Mouse (Mus musculus) CH12.LX (cell line): ENCODE results near the gene Runx3. TPM values are rescaled to one million over a fixed set of nuclear protein-coding genes. Genes with fewer than 3 reads are reported as not detected.

Source experiments
- DNase-seq: peaks from one replicate; pipeline ENCODE4 v3.0.0-alpha.2; 2013; ENCODE audit errors: extremely low read depth
- H3K27ac ChIP-seq: 2 replicates; pipeline ENCODE4 v1.5.1; 2012; ENCODE audit warnings: low read depth, mild to moderate bottlenecking, control low read depth, moderate library complexity; ENCODE audit not compliant: insufficient read depth
- H3K27me3 ChIP-seq: replicated peaks from 2 replicates; pipeline ENCODE3; 2012; ENCODE audit warnings: inconsistent platforms
- H3K36me3 ChIP-seq, 2 experiments: replicated peaks in 1 of 2; 2 replicates each; pipeline versions ENCODE3 to v1.6.1; 2012; ENCODE audit warnings: inconsistent platforms in 1 of 2, low read length in 1 of 2, mild to moderate bottlenecking in 1 of 2, mixed read lengths in 1 of 2, moderate library complexity in 1 of 2; ENCODE audit not compliant: control insufficient read depth in 1 of 2, insufficient read depth in 1 of 2
- H3K4me1 ChIP-seq, 2 experiments: 2 replicates each; pipeline ENCODE4 v1.6.1; 2012; ENCODE audit warnings: inconsistent platforms in 1 of 2, moderate library complexity in 1 of 2; ENCODE audit not compliant: insufficient read depth in 2 of 2, control insufficient read depth in 1 of 2
- H3K4me2 ChIP-seq: 2 replicates; pipeline ENCODE4 v1.6.1; 2012; ENCODE audit warnings: low read depth, mild to moderate bottlenecking, control low read depth; ENCODE audit not compliant: poor library complexity, insufficient read depth, severe bottlenecking
- H3K4me3 ChIP-seq, 3 experiments: fragments of 150-350 bp in 1 of 3; sonication (generic) in 1 of 3; replicated peaks in 1 of 3; 2 replicates each; pipeline versions ENCODE3 to v1.5.1; 2011 to 2012; ENCODE audit warnings: low read depth in 2 of 3, low read length in 2 of 3, mild to moderate bottlenecking in 2 of 3, moderate library complexity in 2 of 3, control low read depth in 1 of 3, improper control_type of control experiment in 1 of 3, inconsistent platforms in 1 of 3, mixed read lengths in 1 of 3; ENCODE audit not compliant: poor library complexity in 1 of 3
- H3K79me2 ChIP-seq: replicated peaks from 2 replicates; pipeline ENCODE4 v1.6.1; 2012; ENCODE audit warnings: mild to moderate bottlenecking, moderate library complexity; ENCODE audit not compliant: control insufficient read depth, poor library complexity, insufficient read depth, severe bottlenecking; ENCODE audit errors: extremely low read depth
- H3K9ac ChIP-seq: 2 replicates; pipeline ENCODE4 v1.6.1; 2012; ENCODE audit warnings: low read depth, mild to moderate bottlenecking, control low read depth, moderate library complexity; ENCODE audit not compliant: insufficient read depth
- H3K9me3 ChIP-seq: replicated peaks from 2 replicates; pipeline ENCODE3; 2012; ENCODE audit warnings: low read length, inconsistent platforms, mixed read lengths
- BHLHE40 ChIP-seq: IDR thresholded peaks from 2 replicates; pipeline ENCODE4 v1.6.1; 2011; ENCODE audit warnings: mild to moderate bottlenecking, low read depth, low read length, improper control_type of control experiment
- CHD1 ChIP-seq: IDR thresholded peaks from 2 replicates; pipeline ENCODE4 v1.6.1; 2012; ENCODE audit warnings: low read depth, low read length, improper control_type of control experiment, inconsistent platforms
- CHD2 ChIP-seq: IDR thresholded peaks from 2 replicates; pipeline ENCODE4 v1.6.1; 2011; ENCODE audit warnings: low read length, improper control_type of control experiment
- CTCF ChIP-seq, 2 experiments: IDR thresholded peaks in 1 of 2; conservative IDR thresholded peaks in 1 of 2; 2 replicates each; pipeline ENCODE4 v1.5.1; 2011 to 2012; ENCODE audit warnings: low read depth in 2 of 2, low read length in 2 of 2, improper control_type of control experiment in 1 of 2, inconsistent platforms in 1 of 2, mild to moderate bottlenecking in 1 of 2, moderate library complexity in 1 of 2
- E2F4 ChIP-seq: IDR thresholded peaks from 2 replicates; pipeline ENCODE4 v1.6.1; 2011; ENCODE audit warnings: low read depth, low read length, improper control_type of control experiment; ENCODE audit not compliant: insufficient replicate concordance
- ELF1 ChIP-seq: IDR thresholded peaks from 2 replicates; pipeline ENCODE4 v1.6.1; 2014; ENCODE audit warnings: low read depth, mild to moderate bottlenecking, inconsistent platforms, low read length, improper control_type of control experiment
- EP300 ChIP-seq: IDR thresholded peaks from 2 replicates; pipeline ENCODE4 v1.6.1; 2011; ENCODE audit warnings: low read length, improper control_type of control experiment
- ETS1 ChIP-seq: conservative IDR thresholded peaks from 2 replicates; pipeline ENCODE4 v1.6.1; 2012; ENCODE audit warnings: low read depth, mild to moderate bottlenecking, inconsistent platforms, low read length, improper control_type of control experiment, moderate library complexity
- IRF4 ChIP-seq: IDR thresholded peaks from 2 replicates; pipeline ENCODE4 v1.6.1; 2014; ENCODE audit warnings: low read depth, mild to moderate bottlenecking, inconsistent platforms, low read length, improper control_type of control experiment
- JUN ChIP-seq: IDR thresholded peaks from 2 replicates; pipeline ENCODE4 v1.6.1; 2011; ENCODE audit warnings: low read depth, mild to moderate bottlenecking, low read length, improper control_type of control experiment, moderate library complexity; ENCODE audit not compliant: insufficient read depth
- KAT2A ChIP-seq: IDR thresholded peaks from 2 replicates; pipeline ENCODE4 v1.6.1; 2012; ENCODE audit warnings: low read length, improper control_type of control experiment, inconsistent platforms; ENCODE audit not compliant: insufficient replicate concordance
- MAFK ChIP-seq: IDR thresholded peaks from 2 replicates; pipeline ENCODE4 v1.6.1; 2011; ENCODE audit warnings: low read length, improper control_type of control experiment; ENCODE audit not compliant: insufficient replicate concordance
- MAX ChIP-seq: IDR thresholded peaks from 2 replicates; pipeline ENCODE4 v1.6.1; 2011; ENCODE audit warnings: low read length, improper control_type of control experiment
- MAZ ChIP-seq: IDR thresholded peaks from 2 replicates; pipeline ENCODE4 v1.6.1; 2012; ENCODE audit warnings: low read depth, mild to moderate bottlenecking, inconsistent platforms, low read length, improper control_type of control experiment, moderate library complexity
- MEF2A ChIP-seq: IDR thresholded peaks from 2 replicates; pipeline ENCODE4 v1.6.1; 2014; ENCODE audit warnings: low read depth, mild to moderate bottlenecking, inconsistent platforms, low read length, improper control_type of control experiment, borderline replicate concordance
- MYC ChIP-seq: IDR thresholded peaks from 2 replicates; pipeline ENCODE4 v1.6.1; 2011; ENCODE audit warnings: low read depth, mild to moderate bottlenecking, improper control_type of control experiment, low read length
- NELFE ChIP-seq: IDR thresholded peaks from 2 replicates; pipeline ENCODE4 v1.6.1; 2011; ENCODE audit warnings: low read depth, low read length, improper control_type of control experiment
- NRF1 ChIP-seq: IDR thresholded peaks from 2 replicates; pipeline ENCODE4 v1.6.1; 2014; ENCODE audit warnings: low read depth, mild to moderate bottlenecking, inconsistent platforms, low read length, improper control_type of control experiment, moderate library complexity
- PAX5 ChIP-seq: IDR thresholded peaks from 2 replicates; pipeline ENCODE4 v1.6.1; 2012; ENCODE audit warnings: low read length, inconsistent platforms, mixed read lengths
- POLR2A ChIP-seq: IDR thresholded peaks from 2 replicates; pipeline ENCODE4 v1.6.1; 2011; ENCODE audit warnings: low read depth, mild to moderate bottlenecking, improper control_type of control experiment, low read length
- POLR2AphosphoS2 ChIP-seq: IDR thresholded peaks from 2 replicates; pipeline ENCODE4 v1.6.1; 2011; ENCODE audit warnings: low read depth, low read length, improper control_type of control experiment
- RAD21 ChIP-seq: IDR thresholded peaks from 2 replicates; pipeline ENCODE4 v1.6.1; 2011; ENCODE audit warnings: low read depth, mild to moderate bottlenecking, low read length, improper control_type of control experiment, moderate library complexity
- SIN3A ChIP-seq: IDR thresholded peaks from 2 replicates; pipeline ENCODE4 v1.6.1; 2012; ENCODE audit warnings: low read length, improper control_type of control experiment, inconsistent platforms
- TBP ChIP-seq: conservative IDR thresholded peaks from 2 replicates; pipeline ENCODE4 v1.6.1; 2011; ENCODE audit warnings: low read depth, low read length, improper control_type of control experiment
- TCF12 ChIP-seq: IDR thresholded peaks from 2 replicates; pipeline ENCODE4 v1.6.1; 2014; ENCODE audit warnings: low read depth, mild to moderate bottlenecking, inconsistent platforms, low read length, improper control_type of control experiment
- UBTF ChIP-seq: IDR thresholded peaks from 2 replicates; pipeline ENCODE4 v1.6.1; 2012; ENCODE audit warnings: low read depth, mild to moderate bottlenecking, inconsistent platforms, low read length, improper control_type of control experiment, moderate library complexity
- USF1 ChIP-seq: IDR thresholded peaks from 2 replicates; pipeline ENCODE4 v1.6.1; 2014; ENCODE audit warnings: low read depth, mild to moderate bottlenecking, inconsistent platforms, low read length, improper control_type of control experiment
- USF2 ChIP-seq: conservative IDR thresholded peaks from 2 replicates; pipeline ENCODE4 v1.6.1; 2011; ENCODE audit warnings: low read depth, low read length, improper control_type of control experiment
- ZMIZ1 ChIP-seq: IDR thresholded peaks from 2 replicates; pipeline ENCODE4 v1.6.1; 2012; ENCODE audit warnings: low read depth, mild to moderate bottlenecking, inconsistent platforms, low read length, improper control_type of control experiment
- ZNF384 ChIP-seq: IDR thresholded peaks from 2 replicates; pipeline ENCODE4 v1.6.1; 2012; ENCODE audit warnings: low read depth, low read length, improper control_type of control experiment, inconsistent platforms
- dilution Hi-C: fragments of 300-500 bp; cut with MboI; formaldehyde crosslinking; loops from 2 replicates; pipeline ENCODE4 v1.14.3; 2020; ENCODE audit warnings: low sequenced_read_pairs; ENCODE audit not compliant: extremely low pct_unique_long_range_greater_than_20kb, extremely low pct_ligation_motif_present
- in situ Hi-C: fragments of 300-500 bp; cut with MboI; formaldehyde crosslinking; loops from 3 replicates; pipeline ENCODE4 v1.14.3; 2019; ENCODE audit warnings: low sequenced_read_pairs, low pct_ligation_motif_present, low pct_unique_long_range_greater_than_20kb, mixed read lengths
- polyA plus RNA-seq: library from polyadenylated mRNA; unstranded; fragments of >175 nt; gene quantifications from 2 replicates; pipeline ENCODE4 v1.2.1, GENCODE M21; 2012; ENCODE audit warnings: low read depth; ENCODE audit not compliant: insufficient read length
- total RNA-seq, 2 experiments: library from RNA; depleted of rRNA; stranded (reverse); fragments of 300-350 nt in 1 of 2; fragments of >200 nt in 1 of 2; gene quantifications; 2 replicates each; pipeline ENCODE4 v1.2.3; 2012 to 2014

Runx3 gene
- total and polyA plus RNA-seq, 3 experiments = 5.0 to 61.1 (median 19.7) TPM

GRCm38 (mm10) chr4:135117846-135118245 is 2.6 kb upstream of the Runx3 start:
- H3K79me2 ChIP-seq = peaks cover 9% of the 10 kb centered on the region

GRCm38 (mm10) chr4:135118855-135119474 is 1.5 kb upstream of the Runx3 start:
- dilution Hi-C loops (no loop called here), in situ Hi-C loops (no loop called here)
- H3K9ac ChIP-seq = peak overlapping the region; percentile 28; the same call in 1 of the 2 replicates
- H3K4me1 ChIP-seq = peaks cover 36 to 65% of the 10 kb centered on the region in 2 experiments
- H3K79me2 ChIP-seq = peaks cover 15% of the 10 kb centered on the region
- H3K36me3 ChIP-seq = peaks cover 0 to 11% of the 10 kb centered on the region in 2 experiments
- H3K9me3 ChIP-seq = peaks cover 4% of the 10 kb centered on the region
- H3K27me3 ChIP-seq = no peaks in the 10 kb centered on the region
- DNase-seq = peak; percentile 67
- H3K4me2 ChIP-seq = no peak overlapping the region
- H3K4me3 ChIP-seq = peak overlapping the region; percentile 44 to 77 (median 56)
- H3K27ac ChIP-seq = peak overlapping the region; percentile 74
- TF ChIP-seq NRF1 (no peak), BHLHE40 (no peak), POLR2AphosphoS2 (no peak), MAZ (no peak), IRF4 (peak; percentile 89), USF2 (no peak), CTCF (conservative IDR thresholded peaks at IDR 0.05 in 1 of 2, IDR thresholded peaks at IDR 0.05 in 1 of 2; ENCODE audit: low read depth in 2 of 2, low read length in 2 of 2) (no peak), RAD21 (no peak), E2F4 (no peak), MYC (no peak), ELF1 (peak; percentile 38; the same call in 1 of the 2 replicates), SIN3A (peak; percentile 54; the same call in 1 of the 2 replicates), CHD2 (no peak; the same call in 1 of the 2 replicates), TBP (no peak), MEF2A (no peak), POLR2A (no peak), EP300 (no peak), PAX5 (no peak), CHD1 (no peak), ETS1 (peak; percentile 20; the same call in 1 of the 2 replicates), ZMIZ1 (no peak), USF1 (no peak), ZNF384 (no peak), KAT2A (0 out of 2 replicates have a peak, but pooled peaks have one; percentile 26), MAX (peak; percentile 16; the same call in 1 of the 2 replicates), MAFK (no peak), UBTF (no peak), JUN (no peak)

More at GRCm38 (mm10) chr4:135117846-135118245, 2.6 kb upstream of the Runx3 start:
- no peak overlapping the region for H3K27ac ChIP-seq
- no peak for TF ChIP-seq TCF12
- TF ChIP-seq ELF1 = no peak
- peak; percentile 6 for TF ChIP-seq RAD21
- no peak for TF ChIP-seq USF1
- no peak for TF ChIP-seq NELFE
- peak in 1 of 2 experiments; percentile 17; a peak in 1 of 4 replicates for TF ChIP-seq CTCF (conservative IDR thresholded peaks at IDR 0.05 in 1 of 2, IDR thresholded peaks at IDR 0.05 in 1 of 2; ENCODE audit: low read depth in 2 of 2, low read length in 2 of 2)
- TF ChIP-seq CHD1 = no peak
- TF ChIP-seq USF2 = no peak
- TF ChIP-seq KAT2A = no peak
- no peak for TF ChIP-seq MAZ
- no peak for TF ChIP-seq MAFK
- no peak overlapping the region for H3K4me2 ChIP-seq
- dilution Hi-C loops = no loop called here
- peaks cover 33 to 54% of the 10 kb centered on the region in 2 experiments for H3K4me1 ChIP-seq
- in situ Hi-C loops = no loop called here
- no peak for DNase-seq
- H3K9ac ChIP-seq = no peak overlapping the region
- H3K9me3 ChIP-seq = peaks cover 8% of the 10 kb centered on the region
- no peak overlapping the region for H3K4me3 ChIP-seq
- no peaks in the 10 kb centered on the region for H3K27me3 ChIP-seq
- peaks cover 0 to 4% of the 10 kb centered on the region in 2 experiments for H3K36me3 ChIP-seq
